In the genomic region with DNA sequence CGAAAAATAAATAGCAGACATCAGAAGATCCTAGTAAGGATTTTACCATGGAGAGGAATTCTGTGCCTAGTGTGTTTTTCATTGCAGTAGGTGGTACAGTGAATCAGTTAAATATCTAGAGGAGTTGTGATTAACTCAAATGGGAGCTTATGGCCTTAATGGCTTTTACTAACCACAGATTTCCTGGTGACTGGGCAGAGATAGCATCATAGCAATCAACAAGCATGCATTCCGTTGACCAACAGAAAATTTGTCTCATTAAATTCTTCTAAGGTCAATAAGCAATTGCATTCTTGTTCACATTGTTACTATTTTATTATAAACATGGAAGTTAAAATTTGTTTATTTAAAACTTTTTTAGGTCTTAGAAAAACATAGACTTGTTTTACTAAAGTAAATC, we compare ENCODE assay signal across 30 mouse cellular contexts.
"Had no signal": no experiment of that assay in that cellular context is flagged by ENCODE, and none has a peak within 500 bp of the region (broad histone marks: within the 10 kb centered on the region; RNA-seq: fewer than 3 reads in every experiment).

No protein-coding gene starts in this region.

- H3K27me3 ChIP-seq: limb, embryonic 12.5 days; limb, embryonic 13.5 days; limb, embryonic 15.5 days; liver, embryonic 12.5 days; liver, embryonic 13.5 days; liver, embryonic 15.5 days; lung, embryonic 15.5 days; megakaryocyte, embryonic 14.5 days; midbrain, embryonic 12.5 days; midbrain, embryonic 13.5 days; midbrain, embryonic 15.5 days had no signal

- H3K27ac ChIP-seq: left cerebral cortex, adult 2 months; limb, embryonic 10.5 days; limb, embryonic 12.5 days; limb, embryonic 13.5 days; limb, embryonic 15.5 days; liver, embryonic 12.5 days; liver, embryonic 13.5 days; liver, embryonic 14.5 days; liver, embryonic 15.5 days; lung, embryonic 15.5 days; macrophage; midbrain, embryonic 10.5 days; midbrain, embryonic 12.5 days; midbrain, embryonic 13.5 days; midbrain, embryonic 15.5 days had no signal

- H3K4me3 ChIP-seq: left cerebral cortex, adult 2 months; limb, embryonic 10.5 days; limb, embryonic 12.5 days; limb, embryonic 13.5 days; limb, embryonic 15.5 days; liver, embryonic 12.5 days; liver, embryonic 13.5 days; liver, embryonic 15.5 days; lung, embryonic 15.5 days; megakaryocyte, embryonic 14.5 days; midbrain, embryonic 10.5 days; midbrain, embryonic 12.5 days; midbrain, embryonic 13.5 days; midbrain, embryonic 15.5 days; myocyte had no signal

- ATAC-seq: liver, embryonic 12.5 days; liver, postnatal 0 days; lung, postnatal 0 days; midbrain, embryonic 13.5 days; midbrain, embryonic 15.5 days; midbrain, embryonic 16.5 days had no signal

- H3K4me1 ChIP-seq: limb, embryonic 15.5 days; lung, embryonic 15.5 days had no signal

- H3K9ac ChIP-seq: limb, embryonic 12.5 days; limb, embryonic 13.5 days; limb, embryonic 15.5 days; liver, embryonic 12.5 days; liver, embryonic 13.5 days; liver, embryonic 14.5 days; liver, embryonic 15.5 days; liver, postnatal 0 days; lung, embryonic 14.5 days; lung, embryonic 15.5 days; midbrain, embryonic 12.5 days; midbrain, embryonic 13.5 days; midbrain, embryonic 15.5 days had no signal

- H3K4me2 ChIP-seq: limb, embryonic 12.5 days; limb, embryonic 13.5 days; limb, embryonic 15.5 days; liver, embryonic 11.5 days; liver, embryonic 12.5 days; liver, embryonic 13.5 days; liver, embryonic 15.5 days; lung, embryonic 14.5 days; lung, embryonic 15.5 days; midbrain, embryonic 12.5 days; midbrain, embryonic 13.5 days; midbrain, embryonic 15.5 days had no signal

- H3K9me3 ChIP-seq: limb, embryonic 10.5 days; limb, embryonic 12.5 days; limb, embryonic 13.5 days; limb, embryonic 15.5 days; liver, embryonic 12.5 days; liver, embryonic 13.5 days; liver, embryonic 15.5 days; lung, embryonic 15.5 days; megakaryocyte, embryonic 14.5 days; midbrain, embryonic 10.5 days; midbrain, embryonic 12.5 days; midbrain, embryonic 13.5 days; midbrain, embryonic 15.5 days had no signal

- DNase-seq: left cerebral cortex, postnatal 4 days; liver; liver, embryonic 13.5 days; liver, postnatal 0 days; lung, adult 18-20 months; lung, adult 2 months; lung, embryonic 14.5 days; lung, postnatal 10 days; lung, postnatal 14 days; lung, postnatal 36 days; lung, postnatal 4 days had no signal
